Mouse (Mus musculus) retina, postnatal 1 day (tissue): ENCODE data around the gene Cpm.
"Not testable (repeated sequence)": the region's sequence is repeated elsewhere in the genome, so short reads cannot be mapped to it uniquely, and the experiment has no call there.

Experiments
- DNase-seq: peaks from one replicate; pipeline ENCODE4 v3.0.0-alpha.2; 2012

Gene Cpm

DNA sequence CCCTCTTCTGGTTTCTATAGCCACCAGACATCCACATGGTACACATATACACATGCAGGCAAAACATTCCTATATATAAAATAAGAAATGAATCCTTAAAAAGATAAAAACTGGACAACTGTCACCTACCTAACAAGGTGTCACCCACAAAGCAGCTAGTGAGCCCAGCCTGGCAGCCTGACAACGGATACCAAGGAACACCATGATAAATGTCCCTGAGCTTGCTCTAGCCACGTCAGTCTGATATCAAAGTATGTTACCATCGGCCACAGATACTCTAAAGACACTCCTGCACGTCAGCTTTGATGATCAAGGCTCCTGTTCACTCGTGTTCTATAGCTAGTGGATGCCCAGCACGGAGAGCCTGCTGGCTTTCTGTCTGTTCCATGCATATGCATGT is 77.1 kb downstream of the Cpm start:
- no peak for DNase-seq

GRCm38 (mm10) chr10:117707114-117707838 is 78.0 kb downstream of the Cpm start:
- DNase-seq = no peak

DNA sequence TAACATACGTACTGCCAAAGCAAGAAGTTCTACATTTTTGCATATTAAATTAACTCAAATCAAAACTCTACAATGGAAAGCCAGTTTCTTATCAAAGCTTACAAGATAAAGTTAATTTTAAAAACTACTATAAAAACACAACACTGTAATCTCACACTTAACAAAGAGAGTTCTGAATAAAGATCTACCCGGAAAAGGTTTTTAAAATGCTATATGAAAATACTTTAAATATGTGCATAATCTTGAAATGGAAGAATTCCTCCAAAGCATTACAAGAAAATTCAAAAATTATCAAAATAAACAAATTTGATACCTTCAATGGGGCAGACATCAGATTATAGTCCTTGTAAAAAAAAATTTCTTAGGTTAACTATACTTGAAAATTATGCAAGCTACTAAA is 79.1 kb downstream of the Cpm start:
- no peak for DNase-seq

- no peak for DNase-seq
Measured at GRCm38 (mm10) chr10:117708856-117709255, 79.6 kb downstream of the Cpm start.

DNA sequence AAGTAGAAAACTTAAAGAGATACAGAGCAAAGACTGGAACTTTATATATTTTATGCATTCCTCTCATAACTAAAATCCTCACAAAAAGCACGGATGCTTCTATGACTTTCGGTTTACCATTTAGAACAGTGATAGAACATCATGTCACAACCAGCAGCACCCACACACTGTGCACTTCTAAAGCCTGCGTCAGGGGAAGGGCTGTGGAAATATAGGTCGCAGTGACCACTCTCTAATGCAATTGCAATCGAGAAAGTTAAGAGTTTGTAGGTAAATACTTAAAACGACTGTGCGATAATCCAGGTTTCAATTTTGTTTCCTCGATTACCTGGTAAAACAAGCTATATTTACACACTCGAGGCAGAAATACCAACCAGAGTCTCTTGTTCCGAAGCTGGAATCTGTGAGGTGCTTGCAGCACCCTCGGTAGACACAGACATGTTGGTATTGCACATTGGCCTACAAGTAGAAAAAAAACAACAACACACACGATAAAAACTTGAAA is 80.1 kb downstream of the Cpm start:
- DNase-seq = no peak

- peak; percentile 90 for DNase-seq
Measured at GRCm38 (mm10) chr10:117709930-117710603, 80.8 kb downstream of the Cpm start.

DNA sequence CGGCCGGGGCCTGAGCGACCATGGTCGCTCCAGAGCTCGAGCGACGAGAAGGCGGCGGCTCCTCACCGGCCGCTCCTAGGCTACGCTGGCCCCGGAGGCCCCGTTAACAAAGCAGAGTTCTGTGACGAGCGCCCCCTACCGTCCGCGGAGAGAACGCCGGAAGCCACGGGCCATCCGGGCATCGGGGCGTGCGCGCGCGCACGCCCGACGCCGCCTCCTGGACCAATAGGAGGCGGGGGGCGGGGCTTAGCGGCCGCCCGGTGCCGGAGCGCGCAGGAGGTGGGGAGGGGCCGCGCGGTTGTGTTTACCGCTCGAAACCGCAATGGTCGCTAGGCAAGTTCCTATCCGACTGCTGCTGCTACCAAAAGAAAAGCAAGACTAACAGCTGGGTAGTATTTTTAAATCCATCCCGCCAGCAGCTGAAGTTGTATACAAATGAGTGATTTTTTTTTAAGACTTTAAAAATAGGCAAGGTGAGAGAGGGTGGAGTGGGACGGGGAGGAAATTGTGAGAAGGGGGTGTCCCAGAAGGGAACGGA is 81.4 kb downstream of the Cpm start, which contains the start of gene Mdm2:
Gene Mdm2 (minus strand): TSS at position 155 of the 538 bp plus-strand sequence.
- DNase-seq = peak; percentile 95

DNA sequence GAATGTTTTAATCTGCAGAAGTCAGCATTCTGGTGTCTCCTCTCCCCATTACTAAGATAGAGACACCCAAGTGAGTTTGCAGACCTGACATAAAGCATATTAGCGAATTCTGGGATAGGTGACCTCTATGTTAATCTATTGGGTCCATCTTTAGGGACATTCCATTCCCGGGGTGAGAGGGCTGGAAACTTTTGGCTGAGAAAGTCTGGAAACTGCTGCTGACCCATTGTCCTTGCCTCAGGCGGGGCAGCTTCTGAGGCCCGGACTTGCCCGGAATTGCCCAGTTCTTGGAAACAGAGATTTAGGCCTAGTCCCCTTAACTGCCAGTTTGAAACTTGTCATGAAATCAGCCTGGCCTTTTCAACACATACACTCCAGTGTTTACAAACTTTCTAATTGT is 82.1 kb downstream of the Cpm start:
- no peak for DNase-seq

GRCm38 (mm10) chr10:117712191-117712754 is 83.0 kb downstream of the Cpm start:
- DNase-seq = no peak

GRCm38 (mm10) chr10:117712871-117713270 is 83.6 kb downstream of the Cpm start:
- DNase-seq = no peak

DNA sequence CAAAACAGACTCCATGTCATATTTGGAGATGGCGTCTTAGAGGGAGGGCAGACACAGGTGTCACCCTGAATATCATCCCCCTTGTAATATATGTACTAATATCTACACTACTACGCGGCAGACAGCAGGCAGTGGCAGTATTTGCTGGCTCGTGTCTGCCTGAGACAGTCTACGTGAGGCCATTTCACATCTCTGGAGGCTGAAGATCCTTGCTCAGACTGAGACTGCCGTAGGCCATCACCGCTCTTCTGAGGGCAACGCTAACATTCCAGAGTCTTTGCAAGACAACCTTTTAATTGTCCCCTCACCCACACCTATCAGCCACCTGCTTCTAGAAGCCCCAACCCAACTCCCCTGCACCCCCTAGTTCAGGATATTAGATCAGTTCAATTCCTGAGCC is 84.2 kb downstream of the Cpm start:
- no peak for DNase-seq

GRCm38 (mm10) chr10:117714048-117714545 is 84.8 kb downstream of the Cpm start:
- DNase-seq = no peak

DNA sequence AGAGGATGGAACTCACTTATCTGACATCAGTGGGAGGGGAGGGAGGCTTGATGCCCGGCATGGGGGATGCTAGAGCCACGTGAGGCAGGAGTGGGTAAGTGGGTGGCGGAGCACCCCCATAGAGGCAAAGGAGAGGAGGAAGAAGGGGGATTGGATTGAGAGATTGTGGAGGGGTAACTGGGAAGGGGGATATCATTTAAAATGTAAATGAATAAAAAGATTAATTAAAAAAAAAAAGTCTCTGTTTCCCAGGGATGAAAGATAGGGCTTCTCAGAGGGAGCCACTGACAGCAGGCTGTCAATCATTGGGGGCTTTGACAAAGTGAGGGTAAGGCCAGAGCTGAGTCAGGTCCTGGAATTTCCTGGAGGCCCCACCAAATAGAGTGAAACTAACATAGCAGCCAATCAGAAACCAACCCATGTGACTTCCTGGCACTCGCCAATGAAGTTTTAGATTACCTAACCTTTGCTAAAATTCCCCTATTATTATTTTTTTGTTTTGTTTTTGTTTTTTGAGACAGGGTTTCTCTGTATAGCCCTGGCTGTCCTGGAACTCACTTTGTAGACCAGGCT is 85.7 kb downstream of the Cpm start:
- DNase-seq = no peak

GRCm38 (mm10) chr10:117715654-117716053 is 86.4 kb downstream of the Cpm start:
- DNase-seq = not testable (repeated sequence)

GRCm38 (mm10) chr10:117716686-117717085 is 87.4 kb downstream of the Cpm start:
- no peak for DNase-seq

DNA sequence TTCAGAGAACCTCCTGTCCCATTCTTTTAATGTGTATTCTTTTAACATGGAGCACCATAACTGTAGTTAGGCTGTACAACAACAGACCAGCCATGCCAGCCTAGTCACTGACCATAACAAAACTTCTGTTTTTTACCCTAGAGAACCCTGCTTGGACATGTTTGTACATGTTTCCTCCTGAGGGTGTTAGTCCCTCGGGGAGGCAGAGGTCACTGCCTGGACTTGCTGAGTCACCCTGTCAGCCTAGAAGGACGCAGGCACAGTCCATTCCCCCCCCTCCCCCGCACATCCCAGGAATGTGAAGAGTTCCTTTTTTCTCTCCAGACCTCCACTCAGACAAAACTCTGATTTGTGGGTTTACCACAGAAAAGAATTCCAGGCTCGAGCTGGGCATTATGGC is 88.3 kb downstream of the Cpm start:
- DNase-seq = peak; percentile 27

DNA sequence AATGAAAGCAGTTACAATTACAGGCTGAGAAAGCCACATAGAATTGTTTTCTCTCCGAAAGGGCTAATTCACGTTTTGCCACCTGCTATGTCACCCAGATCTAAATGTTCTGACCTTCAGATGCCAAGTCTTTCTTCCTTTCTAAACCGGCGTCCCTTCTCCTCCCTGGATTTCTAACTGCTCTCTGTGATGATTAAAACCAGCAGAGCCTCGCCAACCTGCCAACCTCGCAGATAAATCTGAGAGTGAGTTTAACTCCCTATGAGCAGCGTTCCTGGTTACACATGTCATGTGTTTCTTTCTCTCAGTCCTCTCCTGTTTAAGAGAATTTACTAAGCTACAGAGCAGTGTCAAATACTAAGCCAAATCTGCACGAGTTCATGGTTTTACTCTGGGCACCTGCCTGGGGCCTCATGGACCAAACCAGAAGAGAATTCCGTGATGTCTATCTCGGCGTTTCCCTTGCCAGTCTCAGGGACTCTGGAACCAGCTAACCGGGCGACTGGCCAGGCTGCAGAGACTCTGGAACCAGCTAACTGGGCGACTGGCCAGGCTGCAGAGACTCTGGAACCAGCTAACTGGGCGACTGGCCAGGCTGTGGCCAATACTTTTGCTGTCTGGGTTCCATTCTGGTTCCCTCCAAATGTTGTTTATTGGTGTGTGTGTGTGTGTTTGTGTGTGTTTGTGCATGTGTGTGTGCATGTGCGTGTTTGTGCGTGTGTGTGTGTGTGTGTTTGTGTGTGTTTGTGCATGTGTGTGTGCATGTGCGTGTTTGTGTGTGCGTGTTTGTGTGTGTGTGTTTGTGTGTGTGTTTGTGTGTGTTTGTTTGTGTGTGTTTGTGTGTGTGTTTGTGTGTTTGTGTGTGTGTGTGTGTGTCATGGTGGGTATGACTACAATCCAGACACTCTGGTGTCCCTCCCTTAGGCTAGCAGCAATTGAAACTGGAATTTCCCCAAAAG is 89.1 kb downstream of the Cpm start:
- DNase-seq = no peak

DNA sequence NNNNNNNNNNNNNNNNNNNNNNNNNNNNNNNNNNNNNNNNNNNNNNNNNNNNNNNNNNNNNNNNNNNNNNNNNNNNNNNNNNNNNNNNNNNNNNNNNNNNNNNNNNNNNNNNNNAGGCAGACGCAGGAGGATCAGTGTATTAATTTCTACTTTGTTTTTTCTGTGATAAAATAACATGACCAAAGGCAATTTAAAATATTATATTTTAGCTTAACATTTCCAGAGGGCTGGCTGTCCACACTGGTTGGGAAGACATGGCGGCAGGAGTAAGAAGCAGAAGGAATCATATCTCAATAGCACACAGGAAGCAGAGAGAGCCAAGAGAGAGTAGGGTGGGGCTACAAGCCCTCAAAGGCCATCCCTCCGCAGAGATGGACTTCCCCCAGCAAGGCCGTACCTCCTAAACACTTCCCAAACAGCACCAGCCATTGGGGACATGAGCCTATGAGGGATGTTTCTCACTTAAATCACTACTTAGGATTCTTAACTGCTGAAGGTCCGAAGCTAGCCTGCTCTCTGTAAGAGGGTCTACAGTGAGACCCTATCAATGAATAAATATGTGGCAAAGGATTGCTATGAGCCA is 94.9 kb downstream of the Cpm start:
- DNase-seq = no peak

- DNase-seq = no peak
Measured at GRCm38 (mm10) chr10:117724804-117725361, 95.6 kb downstream of the Cpm start.

DNA sequence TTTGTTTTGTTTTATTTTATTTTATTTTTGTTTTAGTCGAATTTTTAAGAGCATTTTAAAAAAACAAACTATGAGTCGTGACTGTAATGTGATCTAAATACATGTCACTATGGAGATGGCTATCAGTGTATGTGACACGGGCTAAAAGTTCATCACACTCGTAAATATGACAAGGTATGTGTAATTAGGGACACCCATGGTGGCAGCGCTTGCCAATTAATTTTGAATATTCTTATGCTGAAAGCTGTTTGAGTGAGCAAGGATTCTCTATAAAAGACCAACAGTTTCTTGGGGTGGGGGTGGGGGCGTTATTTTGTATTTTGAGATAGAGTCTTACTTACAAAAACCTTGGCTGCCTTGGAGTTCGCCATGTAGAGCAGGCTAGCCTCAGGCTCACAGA is 96.4 kb downstream of the Cpm start:
- DNase-seq = no peak

- no peak for DNase-seq
Measured at GRCm38 (mm10) chr10:117726350-117726749, 97.0 kb downstream of the Cpm start.
